Mouse (Mus musculus) cerebellum, postnatal 4 days (tissue): ENCODE results near the gene Cmss1.

Source experiments
- DNase-seq, 2 experiments: peaks; one replicate each; pipeline ENCODE4 v3.0.0; 2022; ENCODE audit warnings: low spot score in 2 of 2, mixed read lengths in 1 of 2

Cmss1 gene

GRCm38 (mm10) chr16:57558258-57558657 lies 48.4 kb downstream of the Cmss1 start:
- DNase-seq: no peak

- DNase-seq: no peak
Observed at GRCm38 (mm10) chr16:57556244-57556643, 50.4 kb downstream of the Cmss1 start.

- no peak for DNase-seq
Observed at GRCm38 (mm10) chr16:57555667-57556066, 51.0 kb downstream of the Cmss1 start.

GRCm38 (mm10) chr16:57554886-57555400 lies 51.7 kb downstream of the Cmss1 start:
- DNase-seq: no peak

GRCm38 (mm10) chr16:57553235-57553634 lies 53.4 kb downstream of the Cmss1 start:
- DNase-seq: no peak

GRCm38 (mm10) chr16:57552709-57553108 lies 54.0 kb downstream of the Cmss1 start:
- no peak for DNase-seq

GRCm38 (mm10) chr16:57551617-57552016 lies 55.0 kb downstream of the Cmss1 start:
- no peak for DNase-seq

GRCm38 (mm10) chr16:57550817-57551216 lies 55.8 kb downstream of the Cmss1 start:
- no peak for DNase-seq

GRCm38 (mm10) chr16:57550088-57550487 lies 56.6 kb downstream of the Cmss1 start:
- no peak for DNase-seq

- DNase-seq: peak; percentile 21 to 26
Observed at GRCm38 (mm10) chr16:57549061-57550037, 57.3 kb downstream of the Cmss1 start.

- DNase-seq: no peak
Observed at GRCm38 (mm10) chr16:57548608-57549007, 58.1 kb downstream of the Cmss1 start.

GRCm38 (mm10) chr16:57546355-57546754 lies 60.3 kb downstream of the Cmss1 start:
- DNase-seq: no peak

- DNase-seq: no peak
Observed at GRCm38 (mm10) chr16:57544441-57544840, 62.2 kb downstream of the Cmss1 start.

- no peak for DNase-seq
Observed at GRCm38 (mm10) chr16:57543243-57543642, 63.4 kb downstream of the Cmss1 start.

- no peak for DNase-seq
Observed at GRCm38 (mm10) chr16:57536511-57536910, 70.2 kb downstream of the Cmss1 start.

- DNase-seq: no peak
Observed at GRCm38 (mm10) chr16:57534811-57535210, 71.9 kb downstream of the Cmss1 start.

GRCm38 (mm10) chr16:57534365-57534764 lies 72.3 kb downstream of the Cmss1 start:
- DNase-seq: no peak

GRCm38 (mm10) chr16:57532081-57532493 lies 74.6 kb downstream of the Cmss1 start:
- DNase-seq: no peak

- DNase-seq: no peak
Observed at GRCm38 (mm10) chr16:57530547-57530946, 76.1 kb downstream of the Cmss1 start.

- DNase-seq: no peak
Observed at GRCm38 (mm10) chr16:57528457-57528856, 78.2 kb downstream of the Cmss1 start.

GRCm38 (mm10) chr16:57526893-57527292 lies 79.8 kb downstream of the Cmss1 start:
- no peak for DNase-seq

- DNase-seq: no peak
Observed at GRCm38 (mm10) chr16:57525476-57525875, 81.2 kb downstream of the Cmss1 start.

- no peak for DNase-seq
Observed at GRCm38 (mm10) chr16:57525046-57525445, 81.6 kb downstream of the Cmss1 start.
